Mouse (Mus musculus) cerebellum, adult 9-11 months (tissue): ENCODE data around the gene 9830107B12Rik.
"Not testable (repeated sequence)": the region's sequence is repeated elsewhere in the genome, so short reads cannot be mapped to it uniquely, and the experiment has no call there.

Source experiments
- DNase-seq: peaks from one replicate; pipeline ENCODE4 v3.0.0; 2022

The 9830107B12Rik gene

GRCm38 (mm10) chr17:48146120-48146519, at the start of gene 9830107B12Rik:
Gene 9830107B12Rik, minus strand, starts transcription at chr17:48146268.
- no peak for DNase-seq

GRCm38 (mm10) chr17:48192366-48192765, 46.3 kb upstream of the 9830107B12Rik start:
- DNase-seq = no peak

GRCm38 (mm10) chr17:48185252-48185651, 39.2 kb upstream of the 9830107B12Rik start:
- no peak for DNase-seq

- DNase-seq = not testable (repeated sequence)
These were observed 21.0 kb upstream of the 9830107B12Rik start, which contains the start of gene A530064D06Rik for GRCm38 (mm10) chr17:48167103-48167502. Gene A530064D06Rik, minus strand, starts transcription at chr17:48167275.

GRCm38 (mm10) chr17:48157382-48158076, 11.5 kb upstream of the 9830107B12Rik start:
- no peak for DNase-seq

- no peak for DNase-seq
These were observed 13.3 kb downstream of the 9830107B12Rik start for GRCm38 (mm10) chr17:48132810-48133209.

- no peak for DNase-seq
These were observed 25.6 kb downstream of the 9830107B12Rik start for GRCm38 (mm10) chr17:48120456-48120855.

GRCm38 (mm10) chr17:48119656-48120055, 26.4 kb downstream of the 9830107B12Rik start:
- peak; percentile 20 for DNase-seq

- no peak for DNase-seq
These were observed 27.5 kb downstream of the 9830107B12Rik start for GRCm38 (mm10) chr17:48118570-48118969.

- DNase-seq = no peak
These were observed 35.4 kb downstream of the 9830107B12Rik start for GRCm38 (mm10) chr17:48110547-48111287.

GRCm38 (mm10) chr17:48108520-48108919, 37.5 kb downstream of the 9830107B12Rik start:
- no peak for DNase-seq

GRCm38 (mm10) chr17:48107862-48108261, 38.2 kb downstream of the 9830107B12Rik start:
- no peak for DNase-seq

GRCm38 (mm10) chr17:48107333-48107732, 38.7 kb downstream of the 9830107B12Rik start:
- DNase-seq = no peak

GRCm38 (mm10) chr17:48100441-48101417, 45.3 kb downstream of the 9830107B12Rik start:
- peak; percentile 69 for DNase-seq

GRCm38 (mm10) chr17:48099312-48099711, 46.8 kb downstream of the 9830107B12Rik start:
- no peak for DNase-seq

- no peak for DNase-seq
These were observed 47.6 kb downstream of the 9830107B12Rik start for GRCm38 (mm10) chr17:48098528-48098890.

- no peak for DNase-seq
These were observed 48.1 kb downstream of the 9830107B12Rik start for GRCm38 (mm10) chr17:48097743-48098527.

- DNase-seq = no peak
These were observed 48.9 kb downstream of the 9830107B12Rik start for GRCm38 (mm10) chr17:48097011-48097742.

GRCm38 (mm10) chr17:48096321-48096720, 49.7 kb downstream of the 9830107B12Rik start:
- DNase-seq = no peak

- no peak for DNase-seq
These were observed 50.3 kb downstream of the 9830107B12Rik start for GRCm38 (mm10) chr17:48095718-48096121.
